Mouse (Mus musculus): ENCODE measurements around the gene Secisbp2.

Secisbp2 gene

GRCm38 (mm10) chr13:51732097-51732664, 80.7 kb downstream of the Secisbp2 start:
- CTCF ChIA-PET: interaction anchor here (0.9 to 1.0 kb wide), 2 partner anchors 112 to 689 kb away, joined by 3 to 5 read pairs; no protein-coding TSS in a partner anchor

Data from spleen, embryonic (tissue).